Mouse (Mus musculus) MEL (cell line): ENCODE data around the gene Fkbp2. TPM values are rescaled to one million over a fixed set of nuclear protein-coding genes. Genes with fewer than 3 reads are reported as not detected.

ENCODE experiments used
- DNase-seq: peaks from one replicate; pipeline ENCODE4 v3.0.0; 2011; ENCODE audit warnings: low read depth, low spot score
- H3K27ac ChIP-seq: 2 replicates; pipeline ENCODE4 v1.5.1; 2012; ENCODE audit warnings: low read depth, mild to moderate bottlenecking, control low read depth, low read length, moderate library complexity; ENCODE audit not compliant: control insufficient read depth
- H3K27me3 ChIP-seq, 2 experiments: fragments of 150-350 bp in 1 of 2; sonication (generic) in 1 of 2; 2 replicates each; pipeline ENCODE4 v1.6.1; 2012; ENCODE audit warnings: low read length in 2 of 2, mild to moderate bottlenecking in 2 of 2, improper control_type of control experiment in 1 of 2, moderate library complexity in 1 of 2; ENCODE audit not compliant: insufficient read depth in 2 of 2, control insufficient read depth in 1 of 2
- H3K36me3 ChIP-seq, 2 experiments: 2 replicates each; pipeline ENCODE4 v1.6.1; 2012 to 2014; ENCODE audit warnings: low read length in 2 of 2, improper control_type of control experiment in 1 of 2, inconsistent platforms in 1 of 2, mild to moderate bottlenecking in 1 of 2; ENCODE audit not compliant: insufficient read depth in 2 of 2, control insufficient read depth in 1 of 2
- H3K4me1 ChIP-seq, 2 experiments: fragments of 150-350 bp in 1 of 2; sonication (generic) in 1 of 2; 2 replicates each; pipeline ENCODE4 v1.6.1; 2012; ENCODE audit warnings: low read length in 2 of 2, improper control_type of control experiment in 1 of 2, mild to moderate bottlenecking in 1 of 2; ENCODE audit not compliant: insufficient read depth in 2 of 2, control insufficient read depth in 1 of 2
- H3K4me3 ChIP-seq, 2 experiments: fragments of 150-350 bp in 1 of 2; sonication (generic) in 1 of 2; 2 replicates each; pipeline ENCODE4 v1.5.1; 2012; ENCODE audit warnings: low read depth in 2 of 2, low read length in 2 of 2, mild to moderate bottlenecking in 2 of 2, moderate library complexity in 2 of 2, control low read depth in 1 of 2, improper control_type of control experiment in 1 of 2; ENCODE audit not compliant: control insufficient read depth in 1 of 2, insufficient read depth in 1 of 2
- H3K79me2 ChIP-seq: 2 replicates; pipeline ENCODE4 v1.6.1; 2012; ENCODE audit warnings: mild to moderate bottlenecking, low read length, moderate library complexity; ENCODE audit not compliant: control insufficient read depth, poor library complexity, insufficient read depth
- H3K9ac ChIP-seq: 2 replicates; pipeline ENCODE4 v1.6.1; 2012; ENCODE audit warnings: low read depth, mild to moderate bottlenecking, control low read depth, low read length, moderate library complexity; ENCODE audit not compliant: control insufficient read depth, poor library complexity, severe bottlenecking
- H3K9me3 ChIP-seq: fragments of 150-350 bp; sonication (generic); replicated peaks from 2 replicates; pipeline ENCODE4 v1.6.1; 2012; ENCODE audit warnings: mild to moderate bottlenecking, low read length, improper control_type of control experiment, moderate library complexity; ENCODE audit not compliant: insufficient read depth
- CTCF ChIP-seq, 3 experiments: IDR thresholded peaks in 2 of 3; conservative IDR thresholded peaks in 1 of 3; 2 replicates each; pipeline ENCODE4 v1.5.1; 2011 to 2012; ENCODE audit warnings: low read length in 3 of 3, low read depth in 2 of 3, mild to moderate bottlenecking in 2 of 3, improper control_type of control experiment in 1 of 3, inconsistent platforms in 1 of 3, mixed read lengths in 1 of 3, moderate library complexity in 1 of 3; ENCODE audit not compliant: control insufficient read depth in 1 of 3, insufficient read depth in 1 of 3, poor library complexity in 1 of 3, severe bottlenecking in 1 of 3
- EP300 ChIP-seq, 2 experiments: IDR thresholded peaks; 2 replicates each; pipeline ENCODE4 v1.6.1; 2011; ENCODE audit warnings: improper control_type of control experiment in 2 of 2, low read length in 2 of 2, low read depth in 1 of 2, mild to moderate bottlenecking in 1 of 2
- GABPA ChIP-seq: IDR thresholded peaks from 2 replicates; pipeline ENCODE4 v1.6.1; 2012; ENCODE audit warnings: low read depth, mild to moderate bottlenecking, inconsistent platforms, low read length, improper control_type of control experiment, moderate library complexity
- HCFC1 ChIP-seq: IDR thresholded peaks from 2 replicates; pipeline ENCODE4 v1.6.1; 2012; ENCODE audit warnings: low read depth, mild to moderate bottlenecking, inconsistent platforms, low read length, improper control_type of control experiment, moderate library complexity
- MAZ ChIP-seq: IDR thresholded peaks from 2 replicates; pipeline ENCODE4 v1.6.1; 2012; ENCODE audit warnings: low read depth, mild to moderate bottlenecking, inconsistent platforms, low read length, improper control_type of control experiment
- MEF2A ChIP-seq: IDR thresholded peaks from 2 replicates; pipeline ENCODE4 v1.6.1; 2014; ENCODE audit warnings: low read depth, mild to moderate bottlenecking, inconsistent platforms, low read length, improper control_type of control experiment; ENCODE audit not compliant: poor library complexity, insufficient replicate concordance, severe bottlenecking; ENCODE audit errors: extremely low read depth
- MXI1 ChIP-seq: IDR thresholded peaks from 2 replicates; pipeline ENCODE4 v1.6.1; 2011; ENCODE audit warnings: mild to moderate bottlenecking, low read depth, low read length, improper control_type of control experiment
- NRF1 ChIP-seq: IDR thresholded peaks from 2 replicates; pipeline ENCODE4 v1.6.1; 2014; ENCODE audit warnings: low read depth, mild to moderate bottlenecking, inconsistent platforms, low read length, improper control_type of control experiment, moderate library complexity; ENCODE audit not compliant: poor library complexity, insufficient read depth, severe bottlenecking
- POLR2A ChIP-seq, 2 experiments: IDR thresholded peaks; 2 replicates each; pipeline ENCODE4 v1.6.1; 2011 to 2012; ENCODE audit warnings: low read length in 2 of 2, mild to moderate bottlenecking in 2 of 2, control low read depth in 1 of 2, improper control_type of control experiment in 1 of 2, low read depth in 1 of 2, moderate library complexity in 1 of 2; ENCODE audit not compliant: control insufficient read depth in 1 of 2, insufficient read depth in 1 of 2, poor library complexity in 1 of 2
- POLR2AphosphoS2 ChIP-seq: IDR thresholded peaks from 2 replicates; pipeline ENCODE4 v1.6.1; 2011; ENCODE audit warnings: low read length, improper control_type of control experiment
- RAD21 ChIP-seq: IDR thresholded peaks from 2 replicates; pipeline ENCODE4 v1.6.1; 2011; ENCODE audit warnings: mild to moderate bottlenecking, low read depth, low read length, improper control_type of control experiment
- RCOR1 ChIP-seq: IDR thresholded peaks from 2 replicates; pipeline ENCODE4 v1.6.1; 2012; ENCODE audit warnings: low read depth, mild to moderate bottlenecking, inconsistent platforms, low read length, improper control_type of control experiment
- SMC3 ChIP-seq: IDR thresholded peaks from 2 replicates; pipeline ENCODE4 v1.6.1; 2011; ENCODE audit warnings: low read depth, low read length, improper control_type of control experiment
- TAL1 ChIP-seq: IDR thresholded peaks from 2 replicates; pipeline ENCODE4 v1.6.1; 2012; ENCODE audit warnings: mild to moderate bottlenecking, inconsistent platforms, low read length, moderate library complexity, mixed read lengths
- TBP ChIP-seq: IDR thresholded peaks from 2 replicates; pipeline ENCODE4 v1.8.0; 2011; ENCODE audit warnings: low read depth, low read length, improper control_type of control experiment
- TCF12 ChIP-seq: IDR thresholded peaks from 2 replicates; pipeline ENCODE4 v1.6.1; 2014; ENCODE audit warnings: low read depth, mild to moderate bottlenecking, inconsistent platforms, low read length, improper control_type of control experiment, moderate library complexity
- USF1 ChIP-seq: IDR thresholded peaks from 2 replicates; pipeline ENCODE4 v1.6.1; 2014; ENCODE audit warnings: low read depth, mild to moderate bottlenecking, inconsistent platforms, low read length, improper control_type of control experiment, moderate library complexity
- USF2 ChIP-seq, 2 experiments: IDR thresholded peaks; 2 replicates each; pipeline ENCODE4 v1.6.1; 2011 to 2012; ENCODE audit warnings: improper control_type of control experiment in 2 of 2, low read length in 2 of 2, borderline replicate concordance in 1 of 2, inconsistent platforms in 1 of 2, low read depth in 1 of 2, mild to moderate bottlenecking in 1 of 2; ENCODE audit not compliant: insufficient read depth in 1 of 2
- ZC3H11A ChIP-seq: IDR thresholded peaks from 2 replicates; pipeline ENCODE4 v1.6.1; 2012; ENCODE audit warnings: low read depth, mild to moderate bottlenecking, inconsistent platforms, low read length, improper control_type of control experiment
- polyA plus RNA-seq, 2 experiments: library from polyadenylated mRNA; stranded (reverse) in 1 of 2; unstranded in 1 of 2; fragments of >175 nt in 1 of 2; fragments of >200 nt in 1 of 2; gene quantifications; 2 replicates each; pipeline versions ENCODE4 v1.2.1 to v1.2.4; 2012; ENCODE audit warnings: low replicate concordance in 2 of 2, low read depth in 1 of 2; ENCODE audit not compliant: insufficient read length in 2 of 2, insufficient read depth in 1 of 2, missing spikeins in 1 of 2
- total RNA-seq: library from RNA; depleted of rRNA; stranded (reverse); fragments of 300-350 nt; gene quantifications from 2 replicates; pipeline ENCODE4 v1.2.3, GENCODE M21; 2012

Fkbp2 gene
- total and polyA plus RNA-seq, 3 experiments = 53.9 to 167 TPM; not detected in 1

GRCm38 (mm10) chr19:6968491-6969271, 11.6 kb downstream of the Fkbp2 start:
- DNase-seq = peak; percentile 42
- Histone ChIP-seq H3K27ac (no peak overlapping the region), H3K27me3 (no peaks in the 10 kb centered on the region), H3K4me1 (peaks cover 4 to 40% of the 10 kb centered on the region in 2 experiments), H3K4me3 (peak overlapping the region; percentile 49 to 75), H3K36me3 (peaks cover 0 to 18% of the 10 kb centered on the region in 2 experiments; a peak in 2 of 4 replicates), H3K79me2 (no peaks in the 10 kb centered on the region; the same call in 1 of the 2 replicates), H3K9ac (peak overlapping the region; percentile 59), H3K9me3 (no peaks in the 10 kb centered on the region)
- no peak for TF ChIP-seq HCFC1
- no peak for TF ChIP-seq CTCF (IDR thresholded peaks at IDR 0.05 in 2 of 3, conservative IDR thresholded peaks at IDR 0.05 in 1 of 3; ENCODE audit: control insufficient read depth in 1 of 3, insufficient read depth in 1 of 3, low read depth in 2 of 3, low read length in 3 of 3, poor library complexity in 1 of 3, severe bottlenecking in 1 of 3)
- peak; percentile 40; the same call in 1 of the 2 replicates for TF ChIP-seq MAZ
- no peak for TF ChIP-seq GABPA
- TF ChIP-seq TAL1 = no peak
- TF ChIP-seq ZC3H11A = no peak
- no peak for TF ChIP-seq POLR2AphosphoS2
- TF ChIP-seq USF1 = no peak
- TF ChIP-seq NRF1 = no peak
- TF ChIP-seq MXI1 = 0 out of 2 replicates have a peak, but pooled peaks have one; percentile 2

- TF ChIP-seq GABPA = no peak
- no peak for TF ChIP-seq MEF2A
- TF ChIP-seq SMC3 = no peak
- TF ChIP-seq TBP = no peak
- TF ChIP-seq EP300 (IDR thresholded peaks at IDR 0.05; ENCODE audit: low read depth in 1 of 2, low read length in 2 of 2) = no peak
- TF ChIP-seq USF2 (IDR thresholded peaks at IDR 0.05; ENCODE audit: borderline replicate concordance in 1 of 2, insufficient read depth in 1 of 2, low read depth in 1 of 2, low read length in 2 of 2) = no peak
- no peak for TF ChIP-seq POLR2A (IDR thresholded peaks at IDR 0.05; ENCODE audit: control insufficient read depth in 1 of 2, insufficient read depth in 1 of 2, low read depth in 1 of 2, low read length in 2 of 2, poor library complexity in 1 of 2)
- TF ChIP-seq RAD21 = no peak
- TF ChIP-seq RCOR1 = no peak
- TF ChIP-seq TCF12 = no peak
- TF ChIP-seq POLR2AphosphoS2 = no peak
- TF ChIP-seq TAL1 = no peak
- H3K9me3 ChIP-seq = no peaks in the 10 kb centered on the region
- no peaks in the 10 kb centered on the region for H3K27me3 ChIP-seq
- peaks cover 2 to 3% of the 10 kb centered on the region in 2 experiments; a peak in 2 of 4 replicates for H3K36me3 ChIP-seq
- H3K79me2 ChIP-seq = peaks cover 1% of the 10 kb centered on the region; the same call in 1 of the 2 replicates
- H3K4me1 ChIP-seq = 0 out of 4 replicates have a peak, but pooled peaks cover 0 to 3% of the 10 kb centered on the region in 2 experiments
- no peak overlapping the region for H3K4me3 ChIP-seq
- no peak overlapping the region for H3K9ac ChIP-seq
- DNase-seq = no peak
- H3K27ac ChIP-seq = no peak overlapping the region
These were observed 23.8 kb downstream of the Fkbp2 start for GRCm38 (mm10) chr19:6956461-6956860.
